Mouse (Mus musculus): ENCODE results near the gene Nova2.

The Nova2 gene

DNA sequence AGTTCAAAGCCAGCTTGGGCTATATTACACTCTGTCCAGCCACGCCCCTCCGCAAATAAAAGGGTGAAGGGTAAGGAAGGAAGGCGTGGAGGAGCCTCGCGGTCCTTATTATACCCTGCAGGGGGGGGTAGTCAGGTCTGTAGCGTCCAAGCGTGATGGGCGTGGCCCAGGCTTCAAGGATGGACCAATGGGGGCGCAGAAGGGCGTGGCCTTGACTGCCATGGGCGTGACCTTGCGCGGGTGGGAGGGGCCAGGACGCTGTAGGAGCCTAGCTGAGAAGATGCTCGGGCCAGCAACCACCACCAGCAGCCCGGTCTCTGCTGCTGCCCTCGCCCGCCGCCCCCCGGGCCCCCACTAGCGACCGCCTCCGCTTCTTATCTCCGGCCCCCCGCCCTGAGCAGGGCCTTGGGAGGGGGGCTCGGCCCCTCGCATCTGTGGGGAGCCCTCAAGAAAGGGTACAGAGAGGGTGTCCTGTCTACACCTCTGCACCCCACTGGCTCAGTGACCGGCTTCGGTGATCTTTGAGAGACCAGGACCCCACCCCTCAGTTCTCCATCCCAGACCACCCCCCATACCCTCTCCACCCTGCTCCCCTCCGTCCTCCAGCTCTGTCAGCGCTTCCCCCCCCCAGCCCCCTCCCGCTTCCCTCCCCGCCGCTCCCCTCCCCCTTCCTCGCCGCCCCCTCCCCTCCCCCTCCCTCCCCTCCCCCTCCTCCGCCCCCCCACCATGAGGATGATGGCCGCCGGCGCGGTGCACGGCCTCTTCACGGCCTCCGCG lies at the start of gene Nova2:
TSS of gene Nova2 (plus strand) at position 727 of the 777 bp plus-strand sequence.
- no peak for DNase-seq (ENCODE audit: low read depth, low spot score)

DNA sequence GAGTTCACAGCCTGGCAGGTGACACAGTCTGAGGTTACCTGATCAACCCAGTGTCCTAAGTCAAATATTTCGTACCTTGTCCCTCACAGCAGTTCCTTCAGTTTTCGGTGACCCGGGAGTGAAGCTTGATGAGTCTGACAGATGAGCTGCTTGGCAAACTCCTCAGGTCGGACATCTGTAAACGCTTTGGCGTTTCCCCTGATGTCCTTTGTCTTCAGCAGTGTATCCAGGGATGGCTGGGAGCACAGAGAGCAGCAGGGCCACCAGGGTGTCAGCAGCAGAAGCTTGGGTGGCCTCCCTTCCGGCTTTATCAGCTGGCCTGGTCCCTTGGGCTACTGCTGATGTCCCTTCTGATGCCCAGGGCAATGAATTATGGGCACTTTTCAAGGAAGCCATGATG lies 47.0 kb upstream of the Nova2 start:
- DNase-seq (ENCODE audit: low read depth, low spot score): no peak

DNA sequence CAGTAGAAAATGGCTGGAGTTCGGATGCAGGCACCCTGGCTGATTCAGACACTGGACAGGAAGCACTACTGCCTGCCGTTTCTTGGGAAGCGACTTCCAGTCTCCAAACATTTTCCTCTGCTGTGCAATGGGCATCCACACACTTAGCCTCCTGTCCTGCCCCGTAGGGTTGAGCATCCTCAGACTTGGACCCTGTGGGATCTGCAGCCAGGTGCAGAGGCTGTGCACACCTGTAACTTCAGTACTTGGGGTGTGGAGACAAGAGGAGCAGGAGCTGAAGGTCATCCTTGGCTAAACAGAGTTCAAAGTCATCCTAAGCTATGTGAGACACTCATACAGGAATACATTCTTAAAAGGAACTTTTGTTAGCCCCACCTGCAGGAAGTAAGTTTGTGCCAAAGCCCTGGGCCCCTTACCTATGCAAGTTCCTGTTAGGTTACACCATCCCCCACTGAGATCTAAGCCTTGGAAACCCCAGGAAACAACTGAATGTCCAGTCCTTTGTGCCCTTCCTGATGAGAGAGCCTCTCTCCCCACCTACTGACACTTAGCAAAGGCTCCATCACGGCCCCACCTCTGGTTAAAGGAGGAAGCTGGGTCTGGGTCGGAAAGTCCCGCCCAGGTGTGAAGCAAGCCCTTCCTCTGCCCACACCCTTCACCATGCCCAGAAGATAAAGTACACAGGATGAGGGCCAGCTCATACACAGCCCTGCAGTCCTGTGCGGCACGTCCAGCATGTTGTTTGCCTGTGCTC lies 41.5 kb upstream of the Nova2 start:
- no peak for DNase-seq (ENCODE audit: low read depth, low spot score)

DNA sequence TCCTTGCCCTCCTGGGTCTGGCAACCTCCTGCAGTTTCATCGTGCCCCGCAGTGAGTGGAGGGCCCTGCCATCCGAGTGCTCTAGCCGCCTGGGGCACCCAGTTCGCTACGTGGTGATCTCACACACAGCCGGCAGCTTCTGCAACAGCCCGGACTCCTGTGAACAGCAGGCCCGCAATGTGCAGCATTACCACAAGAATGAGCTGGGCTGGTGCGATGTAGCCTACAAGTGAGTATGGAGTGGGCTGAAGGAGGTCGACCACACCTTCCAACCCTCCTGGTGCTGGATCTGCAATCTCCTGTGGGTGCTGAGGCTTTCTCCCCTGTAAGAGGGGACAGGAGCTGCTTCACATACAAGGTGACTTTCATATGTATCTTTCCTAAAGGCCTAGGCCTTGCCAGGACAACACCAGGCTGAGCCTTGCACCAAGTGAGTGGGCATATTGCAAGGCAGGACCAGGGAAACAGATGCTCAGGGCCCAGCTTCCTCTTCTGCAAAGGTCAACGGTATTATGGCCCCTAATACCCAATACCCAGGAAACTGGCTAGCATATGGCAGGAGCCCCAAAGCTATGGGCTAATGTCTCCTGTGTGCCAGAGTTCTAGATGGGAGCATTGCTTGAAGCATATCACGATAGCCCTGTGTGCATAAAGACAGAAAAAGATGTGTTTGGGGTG lies 40.8 kb upstream of the Nova2 start:
- no peak for DNase-seq (ENCODE audit: low read depth, low spot score)

DNA sequence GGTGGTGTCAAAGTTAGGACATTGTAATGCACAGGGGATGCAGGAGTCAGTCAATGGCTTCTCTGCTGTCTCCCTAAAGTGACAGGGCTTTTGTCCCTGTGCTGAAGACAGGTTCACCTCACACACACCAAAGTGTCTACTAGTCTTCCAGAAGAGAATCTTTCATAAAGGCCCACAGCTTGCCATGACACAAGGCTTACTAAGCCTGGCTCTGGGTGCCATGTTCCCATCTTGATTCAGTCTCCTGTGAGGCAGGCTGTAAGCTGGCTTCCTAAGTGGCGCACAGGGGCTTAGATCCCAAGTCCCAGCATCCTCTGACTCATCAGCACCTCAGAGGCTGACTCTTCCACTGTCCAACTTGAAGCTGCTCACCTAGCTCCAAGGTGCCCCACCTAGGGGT lies 38.7 kb upstream of the Nova2 start:
- no peak for DNase-seq (ENCODE audit: low read depth, low spot score)

DNA sequence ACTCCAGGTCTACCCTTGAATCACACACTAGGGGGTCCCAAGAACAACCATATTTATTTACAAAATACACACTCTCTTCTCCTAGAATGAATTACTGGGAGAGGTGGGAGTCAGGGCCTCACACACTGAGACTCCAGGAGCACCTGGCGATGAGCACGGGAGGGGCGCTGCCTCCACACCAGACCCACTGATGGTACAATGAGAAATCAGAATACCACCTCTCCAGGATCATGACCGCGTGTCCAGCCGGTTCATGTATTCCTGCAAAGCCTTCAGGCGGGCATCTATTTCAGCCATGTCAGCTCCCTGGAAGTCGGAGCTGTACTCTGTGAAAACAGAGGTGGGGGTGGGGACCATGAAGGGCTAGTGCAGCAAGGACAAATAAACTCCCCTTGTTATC lies 34.8 kb upstream of the Nova2 start:
- DNase-seq (ENCODE audit: low read depth, low spot score): no peak

DNA sequence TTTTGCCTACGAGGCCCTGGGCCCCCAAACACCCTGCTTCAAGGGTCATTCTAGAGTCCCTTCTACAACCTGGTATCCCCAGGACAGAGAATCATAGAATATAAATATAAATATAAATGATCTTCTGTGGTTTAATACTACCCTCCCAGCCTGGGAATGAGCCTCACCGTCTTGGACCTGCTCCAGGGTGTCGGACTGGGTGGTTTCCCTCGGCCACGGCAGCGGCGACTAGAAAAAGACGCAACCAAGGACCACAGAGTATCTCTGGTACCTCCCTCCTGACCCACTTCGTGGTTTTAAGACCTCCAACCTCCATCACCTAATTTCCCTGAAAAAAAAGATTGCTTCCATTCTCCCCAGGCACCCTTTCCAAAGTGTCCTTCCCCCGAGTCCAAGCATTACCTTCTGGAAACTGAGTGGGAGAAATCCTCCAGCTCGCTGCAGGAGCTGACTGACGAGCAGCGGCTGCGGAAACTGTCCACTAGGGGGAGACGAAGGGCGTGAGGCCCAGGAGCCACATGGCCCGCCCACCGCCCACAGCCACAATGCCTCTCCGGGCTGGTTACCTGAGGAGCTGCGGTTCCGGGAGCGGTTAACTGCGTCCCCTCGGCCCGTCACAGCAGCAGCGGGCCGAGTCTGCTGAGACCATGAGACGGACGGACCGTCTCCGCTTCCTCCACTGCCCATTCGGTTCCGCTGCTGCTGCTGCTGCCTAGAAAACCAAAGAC lies 33.7 kb upstream of the Nova2 start:
- peak; percentile 73 for DNase-seq (ENCODE audit: low read depth, low spot score)

DNA sequence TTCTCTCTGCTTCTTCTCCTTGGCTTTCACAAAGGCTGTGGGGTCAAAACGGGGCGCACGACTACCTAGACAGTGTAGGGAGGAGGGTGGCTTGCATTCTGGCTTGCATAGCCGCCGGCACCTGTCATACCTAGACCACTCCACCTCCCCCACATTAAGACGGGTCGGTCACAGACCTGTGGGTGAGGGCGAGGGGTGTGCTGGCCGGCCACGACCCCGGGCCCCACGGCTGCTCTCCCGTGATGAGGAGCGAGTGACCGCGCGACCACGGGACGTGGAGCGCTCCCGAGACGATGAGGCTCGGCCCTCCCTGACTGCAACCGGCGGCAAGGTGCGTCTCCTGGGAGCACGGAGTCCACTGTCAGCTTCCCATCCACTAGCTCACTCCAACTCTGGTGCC lies 32.7 kb upstream of the Nova2 start:
- no peak for DNase-seq (ENCODE audit: low read depth, low spot score)

DNA sequence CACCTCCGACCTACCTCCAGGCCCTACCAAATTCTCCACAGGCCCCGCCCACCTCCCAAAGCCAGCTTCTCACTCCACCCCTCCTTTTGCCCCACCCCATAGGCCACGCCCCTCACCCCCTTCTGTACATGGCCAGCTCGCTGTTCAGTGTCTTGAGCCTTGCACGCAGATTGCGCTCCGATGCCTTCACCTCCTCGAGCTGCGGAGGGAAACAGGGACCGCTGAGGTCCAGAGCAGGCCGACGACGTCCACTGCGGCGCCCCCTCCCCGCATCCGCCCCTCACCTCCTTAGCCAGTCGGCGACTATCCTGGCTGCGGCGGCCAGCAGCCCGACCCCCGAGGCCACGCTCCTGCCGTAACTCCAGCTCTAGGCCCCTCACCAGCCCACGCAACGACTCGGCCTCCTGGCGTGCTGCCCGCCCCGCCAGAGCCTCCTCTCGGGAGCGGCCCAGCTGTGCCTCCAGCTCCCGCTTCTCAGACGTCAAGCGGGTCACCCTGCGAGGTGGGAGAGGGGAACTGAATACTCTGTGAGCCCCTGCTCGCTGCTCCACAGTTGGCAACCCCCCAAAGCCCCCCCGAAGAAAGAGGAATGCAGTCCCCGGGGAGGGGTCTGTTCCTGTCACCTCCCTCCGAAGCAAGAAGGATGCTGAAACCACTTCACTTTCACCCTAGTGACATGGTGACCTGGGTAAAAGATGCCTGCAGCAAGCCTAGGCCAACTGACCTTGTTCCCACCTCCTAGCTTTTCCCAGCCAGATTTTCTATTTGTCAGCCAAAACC lies 31.8 kb upstream of the Nova2 start:
- no peak for DNase-seq (ENCODE audit: low read depth, low spot score)

DNA sequence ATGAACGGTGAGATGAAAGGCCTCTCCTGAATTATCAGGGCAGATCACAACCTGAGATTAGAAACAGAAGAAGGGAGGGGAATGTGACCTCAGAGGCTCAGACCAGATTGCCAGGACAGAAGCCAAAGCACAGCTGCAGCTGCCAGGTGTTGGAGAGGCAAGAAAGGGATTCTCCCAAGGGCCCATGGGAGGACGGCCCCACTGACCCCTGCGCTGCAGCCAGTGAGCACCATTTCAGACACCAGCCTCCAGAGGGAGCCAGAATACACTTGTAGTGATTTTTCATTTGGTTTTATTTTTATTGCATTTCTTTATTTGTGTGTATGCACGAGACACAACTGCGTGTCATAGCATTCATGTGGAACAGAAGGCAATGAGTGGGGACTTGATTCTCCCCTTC lies 29.2 kb upstream of the Nova2 start:
- peak; percentile 62 for DNase-seq (ENCODE audit: low read depth, low spot score)

DNA sequence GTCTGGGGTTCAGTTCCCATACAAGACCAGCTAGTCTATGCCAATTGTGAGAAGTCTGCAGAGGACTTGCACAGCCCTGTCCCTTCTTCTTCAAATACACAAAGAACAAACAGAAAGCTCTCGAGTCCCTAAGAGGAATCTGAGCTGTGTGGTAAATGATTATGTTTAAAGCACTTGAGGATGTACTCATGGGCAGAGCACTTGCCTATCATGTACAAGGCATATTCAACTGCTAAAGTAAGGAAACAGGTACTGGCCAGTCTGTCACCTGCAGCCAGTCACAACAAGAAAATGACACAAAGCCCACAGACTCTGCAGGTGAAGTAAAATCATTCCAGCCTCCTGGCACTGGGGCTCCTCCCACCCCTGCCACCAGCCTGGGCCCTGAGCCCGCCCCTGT lies 25.2 kb upstream of the Nova2 start:
- DNase-seq (ENCODE audit: low read depth, low spot score): no peak

DNA sequence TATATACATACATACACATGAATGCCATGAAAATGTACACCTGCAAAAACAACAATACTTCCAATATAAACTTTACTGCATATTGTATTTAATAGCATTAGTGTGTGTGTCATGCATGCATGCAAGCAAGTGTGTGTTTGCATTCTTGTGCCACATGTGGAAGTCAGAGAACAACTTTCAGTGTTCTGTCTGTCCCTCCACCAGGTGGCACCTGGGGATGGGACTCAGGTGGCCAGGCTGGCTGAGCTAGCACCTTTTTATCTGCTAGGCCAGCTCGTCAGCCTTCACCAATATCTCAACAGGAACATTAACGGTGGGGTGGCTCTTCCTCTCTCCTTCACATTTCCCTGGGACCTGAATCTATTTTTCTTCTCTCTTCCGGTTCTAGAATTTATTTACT lies 23.2 kb upstream of the Nova2 start:
- no peak for DNase-seq (ENCODE audit: low read depth, low spot score)

DNA sequence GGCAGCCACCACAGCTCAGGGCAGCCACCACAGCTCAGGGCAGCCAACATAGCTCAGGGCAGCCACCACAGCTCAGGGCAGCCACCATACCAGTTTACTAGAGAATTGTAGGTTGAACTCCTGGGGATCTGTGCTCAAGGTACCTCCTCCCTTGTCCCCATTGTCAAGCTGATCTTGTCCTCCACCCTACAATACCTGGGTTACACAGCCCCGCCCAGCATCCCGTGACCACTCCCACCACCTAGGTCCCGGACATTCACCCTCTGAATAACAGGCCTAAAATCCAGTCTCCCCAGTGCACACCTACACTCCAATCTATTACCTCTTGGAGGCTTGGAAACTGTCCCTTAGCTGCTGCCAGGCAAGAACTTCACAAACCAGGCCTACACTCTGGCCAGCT lies 20.7 kb upstream of the Nova2 start:
- DNase-seq (ENCODE audit: low read depth, low spot score): no peak

DNA sequence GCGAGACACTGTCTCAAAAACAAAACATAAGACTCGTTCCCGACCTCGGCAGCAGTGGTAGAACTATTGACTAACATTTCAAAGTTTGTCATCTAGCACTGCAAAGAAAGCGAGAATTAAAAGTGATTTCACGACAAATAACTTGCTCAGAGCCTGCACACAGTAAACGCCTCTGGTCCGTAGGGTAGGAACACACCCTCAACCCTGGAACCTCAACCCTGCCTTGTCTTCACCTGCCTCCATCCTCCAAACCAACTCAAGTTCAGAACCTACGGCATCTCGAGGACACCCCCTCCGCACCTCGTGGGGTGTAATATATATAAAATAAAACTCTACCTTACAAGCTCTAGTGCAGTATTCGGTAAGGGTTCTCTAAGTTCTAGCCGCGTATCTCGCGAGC lies 15.9 kb upstream of the Nova2 start:
- DNase-seq (ENCODE audit: low read depth, low spot score): no peak

DNA sequence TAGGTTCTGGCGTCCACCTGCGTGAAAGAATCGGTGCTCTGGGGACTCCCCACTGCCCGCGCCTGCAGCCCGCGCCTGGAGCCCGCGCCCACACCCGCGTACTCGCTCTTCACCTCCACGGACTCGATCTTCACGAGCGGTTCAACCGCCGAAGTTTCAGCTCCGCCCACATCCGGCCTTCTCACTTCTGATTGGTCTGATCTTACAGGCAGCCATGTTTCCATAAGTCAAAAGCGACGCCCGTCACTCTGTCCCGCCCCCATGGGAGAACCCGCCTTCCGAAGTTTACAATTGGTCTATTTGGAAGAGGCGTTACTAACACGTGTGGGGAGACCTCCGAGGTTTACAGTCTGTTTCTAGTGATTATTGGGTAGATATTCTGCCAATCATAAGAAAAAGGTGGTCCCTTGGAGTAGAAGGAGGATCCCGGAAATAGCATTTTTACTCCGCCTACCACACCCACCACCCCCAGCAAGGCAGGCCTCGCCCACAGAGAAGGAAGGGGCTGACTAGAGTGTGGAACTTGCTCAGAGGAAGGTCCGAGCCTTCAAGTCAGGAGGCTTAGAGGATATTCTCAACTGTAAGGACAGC lies 15.4 kb upstream of the Nova2 start, which contains the start of gene Ccdc61:
TSS of gene Ccdc61 (minus strand) at position 175 of the 591 bp plus-strand sequence.
- DNase-seq (ENCODE audit: low read depth, low spot score): peak; percentile 98

DNA sequence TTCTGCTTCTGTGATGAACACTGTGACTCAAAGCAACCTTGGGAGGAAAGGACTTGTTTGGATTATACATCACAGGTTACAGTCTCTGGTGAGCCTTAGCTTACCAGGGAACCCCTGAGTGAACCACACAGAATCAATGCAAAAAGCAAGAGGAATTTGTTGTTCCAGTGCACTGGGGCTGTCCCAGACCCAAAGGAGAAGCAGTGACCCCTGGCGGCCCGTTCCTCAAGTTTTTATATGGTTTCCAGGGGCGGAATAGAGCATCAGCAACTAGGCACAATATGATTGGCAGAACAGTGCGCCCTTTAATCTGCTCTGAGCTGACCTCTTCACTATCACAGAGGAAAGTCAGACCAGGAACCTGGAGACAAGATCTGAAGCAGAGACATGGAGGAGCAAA lies 9.4 kb upstream of the Nova2 start:
- no peak for DNase-seq (ENCODE audit: low read depth, low spot score)

DNA sequence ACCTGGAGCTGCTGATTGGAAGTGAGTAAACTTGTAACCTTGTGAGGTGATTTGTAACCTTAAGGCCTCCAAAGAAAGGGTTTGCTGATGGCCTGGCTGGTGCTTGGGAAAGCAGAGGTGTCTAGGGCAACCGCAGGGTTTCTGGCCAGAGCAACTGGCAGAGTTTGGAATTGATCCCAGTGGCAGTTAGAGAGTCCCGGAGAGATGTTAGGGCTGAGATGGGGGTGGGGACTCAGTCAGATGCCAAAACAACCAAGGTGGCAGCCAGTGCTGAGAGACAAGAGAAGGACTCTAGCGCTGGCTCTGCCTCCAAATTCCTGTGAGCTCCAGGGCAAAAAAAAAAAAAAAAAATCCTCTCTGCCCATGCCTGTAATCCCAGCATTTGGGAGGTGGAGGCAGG lies 7.8 kb upstream of the Nova2 start:
- no peak for DNase-seq (ENCODE audit: low read depth, low spot score)

DNA sequence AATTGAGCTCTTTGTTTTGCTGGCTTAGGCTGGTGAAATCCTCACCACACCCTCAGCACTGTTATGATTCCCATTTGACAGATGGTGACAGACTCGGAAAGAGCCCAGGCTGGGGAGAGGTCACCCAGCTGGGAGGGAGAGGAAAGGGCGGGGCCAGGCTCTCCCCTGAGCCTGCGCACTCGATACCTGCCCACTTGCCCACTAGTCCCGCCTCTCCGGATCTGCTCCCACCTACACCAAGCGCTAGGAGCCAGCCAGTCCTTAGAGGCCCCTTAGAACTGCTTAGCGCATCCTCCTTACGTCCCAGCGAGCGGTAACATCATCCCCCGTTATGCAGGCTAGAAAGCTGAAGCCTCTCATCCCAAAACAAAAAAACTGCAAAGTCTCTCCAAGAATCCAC lies 4.6 kb upstream of the Nova2 start:
- peak; percentile 4 for DNase-seq (ENCODE audit: low read depth, low spot score)

DNA sequence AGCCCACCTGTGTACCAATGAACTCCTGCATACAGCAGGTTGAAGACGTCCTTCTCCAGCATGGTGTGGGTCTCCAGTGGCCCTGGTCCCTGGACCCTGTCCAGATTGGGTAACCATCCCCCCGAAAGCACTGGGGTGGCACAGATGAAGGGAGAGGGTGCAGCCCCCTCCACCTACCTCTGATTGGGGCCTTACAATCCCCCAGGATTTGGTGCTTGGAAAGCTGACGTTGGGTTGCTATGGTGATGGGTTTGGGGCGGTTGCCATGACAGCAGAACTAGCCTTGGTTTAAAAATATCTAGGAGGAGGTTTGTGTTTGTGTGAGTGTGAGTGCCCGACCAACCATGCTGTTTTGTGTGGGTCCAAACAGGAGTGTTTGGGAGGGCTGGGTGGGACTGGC lies 2.9 kb upstream of the Nova2 start:
- DNase-seq (ENCODE audit: low read depth, low spot score): no peak

DNA sequence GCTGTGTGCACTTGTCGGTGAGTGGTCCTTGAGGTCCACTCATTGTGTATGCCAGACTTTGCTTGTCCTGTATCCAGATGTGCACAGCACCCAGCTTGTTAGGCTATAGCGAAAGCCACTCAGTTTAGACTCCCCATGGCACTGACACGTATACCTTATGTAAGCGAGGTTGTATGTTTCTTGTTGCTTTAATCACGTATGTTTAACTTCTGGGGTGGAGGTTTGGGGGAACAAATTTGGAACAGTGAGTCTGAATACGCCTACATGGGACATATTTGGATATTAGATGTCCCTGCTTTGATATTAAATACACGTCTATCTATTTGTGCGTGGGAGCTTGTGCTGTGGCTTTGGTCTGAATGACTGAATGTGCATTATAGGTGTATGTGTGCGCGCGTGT lies 2.4 kb upstream of the Nova2 start:
- no peak for DNase-seq (ENCODE audit: low read depth, low spot score)

DNA sequence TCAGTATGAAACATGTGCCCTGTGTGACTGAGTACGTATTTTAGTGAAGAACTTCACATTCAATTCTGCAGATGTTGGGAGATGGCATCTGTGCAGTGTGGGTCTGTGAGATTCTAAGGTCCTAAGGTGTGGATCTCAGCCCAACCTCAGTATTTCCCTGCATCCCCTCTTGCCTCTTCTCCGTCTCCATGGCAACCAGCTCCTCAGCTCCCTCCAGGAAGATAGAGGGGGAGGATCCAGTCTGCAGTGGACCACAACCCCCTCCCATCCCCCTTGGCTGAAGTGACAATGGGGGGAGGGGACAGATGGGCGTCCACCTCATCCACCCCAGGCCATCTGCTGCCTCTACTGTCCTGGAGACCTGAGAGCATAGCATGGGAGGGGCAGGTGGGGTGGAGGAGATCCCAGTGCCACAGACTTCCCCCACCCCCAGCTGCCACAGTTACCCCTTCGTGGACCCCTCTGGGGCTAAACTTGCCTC lies 1.9 kb upstream of the Nova2 start:
- DNase-seq (ENCODE audit: low read depth, low spot score): no peak
